Mouse (Mus musculus): Measurements from ENCODE around the gene Ube2e1.

Ube2e1 gene

GRCm38 (mm10) chr14:18331693-18332131, at the start of gene Ube2e1:
Ube2e1 (minus strand) TSS chr14:18331859.
- DNase-seq: peak; percentile 64

- no peak for DNase-seq
These were observed 48.2 kb upstream of the Ube2e1 start for GRCm38 (mm10) chr14:18379841-18380240.

GRCm38 (mm10) chr14:18377944-18378575, 46.4 kb upstream of the Ube2e1 start:
- DNase-seq: peak; percentile 43

- no peak for DNase-seq
These were observed 44.5 kb upstream of the Ube2e1 start for GRCm38 (mm10) chr14:18376206-18376605.

GRCm38 (mm10) chr14:18373758-18374405, 42.2 kb upstream of the Ube2e1 start:
- DNase-seq: no peak

GRCm38 (mm10) chr14:18372761-18373610, 41.3 kb upstream of the Ube2e1 start:
- DNase-seq: no peak

GRCm38 (mm10) chr14:18369031-18369430, 37.4 kb upstream of the Ube2e1 start:
- DNase-seq: no peak

- no peak for DNase-seq
These were observed 35.4 kb upstream of the Ube2e1 start for GRCm38 (mm10) chr14:18367025-18367424.

- no peak for DNase-seq
These were observed 32.7 kb upstream of the Ube2e1 start for GRCm38 (mm10) chr14:18364321-18364720.

GRCm38 (mm10) chr14:18356442-18356841, 24.8 kb upstream of the Ube2e1 start:
- no peak for DNase-seq

- DNase-seq: no peak
These were observed 24.0 kb upstream of the Ube2e1 start for GRCm38 (mm10) chr14:18355514-18356190.

GRCm38 (mm10) chr14:18353525-18353924, 21.9 kb upstream of the Ube2e1 start:
- no peak for DNase-seq

- no peak for DNase-seq
These were observed 21.3 kb upstream of the Ube2e1 start for GRCm38 (mm10) chr14:18352934-18353333.

GRCm38 (mm10) chr14:18350680-18351079, 19.0 kb upstream of the Ube2e1 start:
- no peak for DNase-seq

GRCm38 (mm10) chr14:18349871-18350270, 18.2 kb upstream of the Ube2e1 start:
- no peak for DNase-seq

- no peak for DNase-seq
These were observed 11.9 kb upstream of the Ube2e1 start for GRCm38 (mm10) chr14:18343589-18343988.

- DNase-seq: no peak
These were observed 11.1 kb upstream of the Ube2e1 start for GRCm38 (mm10) chr14:18342749-18343148.

GRCm38 (mm10) chr14:18341088-18341487, 9.4 kb upstream of the Ube2e1 start:
- no peak for DNase-seq

GRCm38 (mm10) chr14:18336106-18336505, 4.4 kb upstream of the Ube2e1 start:
- DNase-seq: no peak

- DNase-seq: peak; percentile 50
These were observed 618 bp downstream of the Ube2e1 start for GRCm38 (mm10) chr14:18330789-18331692.

- DNase-seq: peak; percentile 29
These were observed 4.5 kb downstream of the Ube2e1 start for GRCm38 (mm10) chr14:18326968-18327672.

Data from right cerebral cortex, postnatal 14 days (tissue).